In genomic region chrX:37161169-37161568, GRCm38 (mm10) we compare ENCODE assay signal across 26 mouse cellular contexts. TPM values are rescaled to one million over a fixed set of nuclear protein-coding genes. Genes with fewer than 3 reads are reported as not detected.
DNase-seq lines count a peak whose midpoint lies in the region; ATAC-seq and TF ChIP-seq lines count a peak whose summit lies in the region.
"Had no signal": no experiment of that assay in that cellular context is flagged by ENCODE, and none has a peak within 500 bp of the region (broad histone marks: within the 10 kb centered on the region; RNA-seq: fewer than 3 reads in every experiment).

No protein-coding gene starts in this region.

- no peaks in the 10 kb centered on the region for H3K9me3 ChIP-seq in lung, postnatal 0 days (ENCODE audit: low read length)
- H3K9me3 ChIP-seq: hindbrain, embryonic 12.5 days; limb, embryonic 15.5 days; lung, embryonic 15.5 days; midbrain, embryonic 13.5 days had no signal

- no peak overlapping the region for H3K27ac ChIP-seq in thymus, adult 2 months (ENCODE audit: control insufficient read depth, insufficient read depth, low read length)
- H3K27ac ChIP-seq in lung, postnatal 0 days (ENCODE audit: low read length), result no peak overlapping the region
- H3K27ac ChIP-seq: gastrocnemius, adult 2 months; hindbrain, embryonic 12.5 days; limb, embryonic 15.5 days; lung, embryonic 15.5 days; midbrain, embryonic 13.5 days had no signal

- H3K4me2 ChIP-seq in lung, postnatal 0 days (replicated peaks; ENCODE audit: low read depth, low read length), result no peak overlapping the region
- H3K4me2 ChIP-seq: heart, embryonic 11.5 days; hindbrain, embryonic 12.5 days; limb, embryonic 15.5 days; lung, embryonic 15.5 days; midbrain, embryonic 13.5 days had no signal

- ATAC-seq in lung, postnatal 0 days, result no peak
- no peak for ATAC-seq in erythroblast, adult 5-6 weeks (replicated peaks; ENCODE audit: low FRiP score, poor library complexity, severe bottlenecking)
- ATAC-seq: midbrain, embryonic 13.5 days had no signal

- TF ChIP-seq EP300 in lung, postnatal 0 days (IDR thresholded peaks at IDR 0.05), result no peak

- no peak for TF ChIP-seq CTCF in thymus, adult 2 months (IDR thresholded peaks at IDR 0.05; ENCODE audit: borderline replicate concordance, control insufficient read depth, extremely low read depth, insufficient read depth, low read length, poor library complexity)
- no peak for TF ChIP-seq CTCF in lung, postnatal 0 days (IDR thresholded peaks at IDR 0.05)

- H3K36me3 ChIP-seq in thymus, adult 2 months (ENCODE audit: control insufficient read depth, insufficient read depth, low read length), result no peaks in the 10 kb centered on the region
- no peaks in the 10 kb centered on the region for H3K36me3 ChIP-seq in lung, postnatal 0 days (ENCODE audit: insufficient read depth, low read length)
- H3K36me3 ChIP-seq: hindbrain, embryonic 12.5 days; limb, embryonic 15.5 days; lung, embryonic 15.5 days; midbrain, embryonic 13.5 days had no signal

- no peak overlapping the region for H3K9ac ChIP-seq in lung, postnatal 0 days (replicated peaks; ENCODE audit: low read depth)
- H3K9ac ChIP-seq: hindbrain, embryonic 12.5 days; limb, embryonic 15.5 days; lung, embryonic 15.5 days; midbrain, embryonic 13.5 days had no signal

- H3K27me3 ChIP-seq in thymus, adult 2 months (ENCODE audit: control insufficient read depth, insufficient read depth, low read length), result no peaks in the 10 kb centered on the region
- no peaks in the 10 kb centered on the region for H3K27me3 ChIP-seq in lung, postnatal 0 days (replicated peaks; ENCODE audit: insufficient read depth, low read length)
- H3K27me3 ChIP-seq: limb, embryonic 15.5 days; lung, embryonic 15.5 days; midbrain, embryonic 13.5 days had no signal

- 25% methylated on average over 10 of the region's 10 CpGs for WGBS in thymus, adult 2 months
- 63% methylated on average over 8 of the region's 10 CpGs for WGBS in lung, postnatal 0 days

- DNase-seq in adrenal gland, adult 2 months, result peak; percentile 11
- no peak for DNase-seq in adrenal gland, postnatal 4 days (ENCODE audit: low spot score in 2 of 2)
- peak; percentile 1 for DNase-seq in thymus, adult 2 months
- DNase-seq in thymus, postnatal 10 days (ENCODE audit: low spot score in 2 of 2), result no peak
- DNase-seq in Muller cell, postnatal 12 days (ENCODE audit: inconsistent ontology term), result peak; percentile 2
- peak; percentile 26 for DNase-seq in naive thymus-derived CD4-positive, alpha-beta T cell, adult 2 months (ENCODE audit: low read depth)
- DNase-seq in lung, postnatal 0 days (ENCODE audit: low spot score), result no peak
- DNase-seq: cerebellum, adult 11-12 months; embryo, embryonic 11 days; gastrocnemius, adult 2 months; heart, postnatal 10 days; kidney, adult 9 months; kidney, postnatal 25 days; spleen, adult 18-20 months had no signal

- H3K4me1 ChIP-seq in thymus, adult 2 months (replicated peaks; ENCODE audit: control insufficient read depth, insufficient read depth, low read length), result peaks cover 6% of the 10 kb centered on the region
- H3K4me1 ChIP-seq in lung, postnatal 0 days (ENCODE audit: insufficient read depth, low read depth, low read length), result no peaks in the 10 kb centered on the region
- H3K4me1 ChIP-seq: hindbrain, embryonic 12.5 days; limb, embryonic 15.5 days; lung, embryonic 15.5 days; midbrain, embryonic 13.5 days had no signal

- no peak for TF ChIP-seq POLR2A in thymus, adult 2 months (IDR thresholded peaks at IDR 0.05; ENCODE audit: control insufficient read depth, extremely low read depth, insufficient read depth, low read length, poor library complexity)

- no peak overlapping the region; the same call in 1 of the 2 replicates for H3K4me3 ChIP-seq in thymus, adult 2 months (ENCODE audit: control insufficient read depth, insufficient read depth, low read length)
- H3K4me3 ChIP-seq in lung, postnatal 0 days (ENCODE audit: low read depth, low read length), result no peak overlapping the region
- H3K4me3 ChIP-seq: gastrocnemius, adult 2 months; hindbrain, embryonic 12.5 days; limb, embryonic 15.5 days; lung, embryonic 15.5 days; midbrain, embryonic 13.5 days had no signal

RNA-seq across cellular contexts. Expression of gene Akap14, which starts 7.5 kb away (rescaled TPM):
- not detected for total RNA-seq in adrenal gland, adult 2 months (2021)
- polyA plus RNA-seq in adrenal gland, adult 2 months (2012; rRNA removed), result not detected in 2 replicates
- total RNA-seq in adrenal gland, postnatal 4 days (2021), result not detected
- 0.06 and 0.13 TPM in 2 replicates for polyA plus RNA-seq in thymus, adult 2 months (2012; rRNA removed)
- 2.1 and 3.2 TPM in 2 replicates for polyA plus RNA-seq in lung, postnatal 0 days (2015; fragmentation: Nextera tagmentation; extraction: Ambion mirVana)
- total RNA-seq in erythroblast, adult 5-6 weeks (2015; ENCODE audit: low replicate concordance), result not detected in 2 replicates
- not detected in 2 replicates for total RNA-seq in erythroblast, adult 5-6 weeks (2017; ENCODE audit: low replicate concordance)
- total RNA-seq: gastrocnemius, adult 2 months; granulocyte monocyte progenitor cell, adult 5-6 weeks; heart, postnatal 10 days; left cerebral cortex, adult 18-20 months; left cerebral cortex, postnatal 36 days had no signal
- polyA plus RNA-seq: heart, embryonic 11.5 days; intestine, embryonic 14.5 days; limb, embryonic 15.5 days had no signal

RNA-seq across cellular contexts. Expression of gene Ndufa1, which starts 29.8 kb away (rescaled TPM):
- 100 to 1,000 TPM; 364 to 574 TPM for total RNA-seq in adrenal gland, adult 2 months (2021)
- polyA plus RNA-seq in adrenal gland, adult 2 months (2012; rRNA removed), result 83.7 and 84.5 TPM in 2 replicates
- total RNA-seq in adrenal gland, postnatal 4 days (2021), result 100 to 1,000 TPM; 215 to 220 TPM
- polyA plus RNA-seq in thymus, adult 2 months (2012; rRNA removed), result 224 and 326 TPM in 2 replicates
- polyA plus RNA-seq in lung, postnatal 0 days (2015; fragmentation: Nextera tagmentation; extraction: Ambion mirVana), result 456 and 541 TPM in 2 replicates
- total RNA-seq in erythroblast, adult 5-6 weeks (2015; ENCODE audit: low replicate concordance), result 46.7 and 47.0 TPM in 2 replicates
- total RNA-seq in erythroblast, adult 5-6 weeks (2017; ENCODE audit: low replicate concordance), result 26.6 and 36.0 TPM in 2 replicates

RNA-seq across cellular contexts. Expression of gene Rnf113a1, which starts 29.9 kb away (rescaled TPM):
- 1 to 10 TPM; 3.1 to 5.3 TPM for total RNA-seq in adrenal gland, adult 2 months (2021)
- 1.4 and 1.8 TPM in 2 replicates for polyA plus RNA-seq in adrenal gland, adult 2 months (2012; rRNA removed)
- 1 to 10 TPM; 4.9 to 5.7 TPM for total RNA-seq in adrenal gland, postnatal 4 days (2021)
- 3.9 and 4.1 TPM in 2 replicates for polyA plus RNA-seq in thymus, adult 2 months (2012; rRNA removed)
- 5.3 and 6.1 TPM in 2 replicates for polyA plus RNA-seq in lung, postnatal 0 days (2015; fragmentation: Nextera tagmentation; extraction: Ambion mirVana)
- 1.3 TPM in 1 of 2 replicates, not detected in the other for total RNA-seq in erythroblast, adult 5-6 weeks (2015; ENCODE audit: low replicate concordance)
- total RNA-seq in erythroblast, adult 5-6 weeks (2017; ENCODE audit: low replicate concordance), result 0.56 and 1.0 TPM in 2 replicates

RNA-seq across cellular contexts. Expression of gene Nkap, which starts 34.6 kb away (rescaled TPM):
- total RNA-seq in adrenal gland, adult 2 months (2021), result 10 to 100 TPM; 14.8 to 15.4 TPM
- polyA plus RNA-seq in adrenal gland, adult 2 months (2012; rRNA removed), result 2.4 and 3.3 TPM in 2 replicates
- 10 to 100 TPM; 20.7 to 21.0 TPM for total RNA-seq in adrenal gland, postnatal 4 days (2021)
- 5.9 and 6.8 TPM in 2 replicates for polyA plus RNA-seq in thymus, adult 2 months (2012; rRNA removed)
- polyA plus RNA-seq in lung, postnatal 0 days (2015; fragmentation: Nextera tagmentation; extraction: Ambion mirVana), result 11.3 TPM in 2 replicates
- total RNA-seq in erythroblast, adult 5-6 weeks (2015; ENCODE audit: low replicate concordance), result 6.5 and 8.3 TPM in 2 replicates
- total RNA-seq in erythroblast, adult 5-6 weeks (2017; ENCODE audit: low replicate concordance), result 23.4 and 38.3 TPM in 2 replicates

RNA-seq across cellular contexts. Expression of gene Gm9, which starts 49.7 kb away (rescaled TPM):
- total RNA-seq in adrenal gland, adult 2 months (2021), result not detected
- not detected in 2 replicates for polyA plus RNA-seq in adrenal gland, adult 2 months (2012; rRNA removed)
- not detected for total RNA-seq in adrenal gland, postnatal 4 days (2021)
- polyA plus RNA-seq in thymus, adult 2 months (2012; rRNA removed), result not detected in 2 replicates
- polyA plus RNA-seq in lung, postnatal 0 days (2015; fragmentation: Nextera tagmentation; extraction: Ambion mirVana), result not detected in 2 replicates
- not detected in 2 replicates for total RNA-seq in erythroblast, adult 5-6 weeks (2015; ENCODE audit: low replicate concordance)
- total RNA-seq in erythroblast, adult 5-6 weeks (2017; ENCODE audit: low replicate concordance), result 0.70 TPM in 1 of 2 replicates, not detected in the other
- total RNA-seq: gastrocnemius, adult 2 months; granulocyte monocyte progenitor cell, adult 5-6 weeks; heart, postnatal 10 days; left cerebral cortex, adult 18-20 months; left cerebral cortex, postnatal 36 days had no signal
- polyA plus RNA-seq: embryonic facial prominence, embryonic 14.5 days; heart, embryonic 11.5 days; hindbrain, embryonic 12.5 days; intestine, embryonic 14.5 days; limb, embryonic 15.5 days; lung, embryonic 15.5 days; midbrain, embryonic 13.5 days; neural tube, embryonic 14.5 days had no signal

Comparison
In these comparisons a context has a peak if more than half of its experiments do, and no peak if none do; other contexts are left out.
1. DNase-seq: peak in adrenal gland, adult 2 months (single experiment), thymus, adult 2 months (single experiment), Muller cell, postnatal 12 days (single experiment) and naive thymus-derived CD4-positive, alpha-beta T cell, adult 2 months (single experiment); none in adrenal gland, postnatal 4 days (0 of 2), thymus, postnatal 10 days (0 of 2) and lung, postnatal 0 days (single experiment).
2. RNA of gene Ndufa1, which starts 29.8 kb away (total RNA-seq): 364 to 574 TPM in adrenal gland, adult 2 months and 215 to 220 TPM in adrenal gland, postnatal 4 days; 26.6 to 47.0 TPM in erythroblast, adult 5-6 weeks; every median in the first group is over 4 times any median in the second.